8 mouse cellular contexts compared by ENCODE assay signal in the genomic region with DNA sequence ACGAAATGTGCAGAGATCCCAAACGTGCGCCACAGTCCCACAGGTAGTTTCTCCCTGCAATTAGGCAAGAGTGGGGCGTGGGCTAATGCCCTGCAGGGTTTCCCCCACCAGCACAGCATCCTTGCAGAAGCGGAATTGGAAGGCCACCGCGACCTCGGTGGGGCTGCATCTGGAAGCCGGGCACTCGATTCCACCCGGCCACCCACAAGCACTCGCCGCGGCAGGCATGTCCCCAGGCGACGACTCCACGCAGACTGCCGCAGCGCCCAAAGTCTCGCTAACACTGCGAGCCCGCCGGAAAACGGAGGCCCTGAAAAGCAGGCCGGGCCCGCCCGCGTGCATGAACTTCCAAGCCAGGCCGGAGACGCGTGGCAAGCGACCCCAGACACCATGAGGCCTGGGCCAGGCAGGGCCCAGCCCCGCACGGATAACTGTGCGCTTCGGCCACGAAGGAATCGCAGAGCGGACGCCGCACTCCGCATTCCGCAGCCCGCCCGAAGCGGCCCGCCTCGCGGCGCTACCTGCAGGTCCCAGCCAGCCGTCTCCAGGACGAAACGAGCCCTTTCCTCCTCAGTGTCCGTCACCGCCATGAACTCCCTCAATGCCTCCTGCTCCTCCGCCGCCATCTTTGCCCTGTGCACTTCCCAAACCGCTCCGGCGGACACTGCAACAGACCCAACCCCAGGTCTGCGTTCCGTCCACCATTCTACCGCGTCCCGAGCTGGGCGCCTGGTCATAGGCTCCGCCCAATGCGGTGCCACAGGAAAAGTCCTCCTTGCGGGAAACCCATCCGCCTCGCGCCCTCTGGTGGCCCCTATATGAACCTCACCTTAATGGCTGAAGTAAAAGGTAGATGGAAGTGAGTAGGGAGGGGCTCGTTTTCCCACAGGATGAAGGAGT.
DNase-seq lines count a peak whose midpoint lies in the region; ATAC-seq lines count a peak whose summit lies in the region.
"Not testable (repeated sequence)": the region's sequence is repeated elsewhere in the genome, so short reads cannot be mapped to it uniquely, and the experiment has no call there.

No protein-coding gene starts in this region.

- not testable (repeated sequence) for H3K4me1 ChIP-seq in megakaryocyte, embryonic 14.5 days

- H3K36me3 ChIP-seq in megakaryocyte, embryonic 14.5 days (replicated peaks; ENCODE audit: low read length): not testable (repeated sequence)

- ATAC-seq in activated CD4-positive, CD25-positive, alpha-beta regulatory T cell, adult 4 months: peak; percentile 88
- ATAC-seq in common myeloid progenitor, adult 5-6 weeks (replicated peaks; ENCODE audit: low read depth, poor library complexity, severe bottlenecking): peak; percentile 100

- not testable (repeated sequence) for H3K27me3 ChIP-seq in megakaryocyte, embryonic 14.5 days (replicated peaks)

- not testable (repeated sequence) for H3K9me3 ChIP-seq in megakaryocyte, embryonic 14.5 days

- DNase-seq in gastrocnemius, postnatal 10 days: peak; percentile 67
- DNase-seq in induced T-regulatory cell, adult 2 months (ENCODE audit: low read depth): peak; percentile 85
- peak; percentile 58 to 84 for DNase-seq in left cerebral cortex, adult 9 months (ENCODE audit: low spot score in 2 of 2)
- peak; percentile 85 to 90 for DNase-seq in right cerebral cortex, postnatal 10 days (ENCODE audit: low spot score in 2 of 2)
- peak; percentile 82 for DNase-seq in urinary bladder, postnatal 14 days (ENCODE audit: low spot score)

- H3K4me3 ChIP-seq in megakaryocyte, embryonic 14.5 days (replicated peaks): peak overlapping the region; percentile 91

Comparison
In these comparisons a context has a peak if more than half of its experiments do, and no peak if none do; other contexts are left out.
1. Peak in every context shown above with its lines: DNase-seq, ATAC-seq and H3K4me3 ChIP-seq.